Mouse (Mus musculus) gastrocnemius, adult 18-20 months (tissue): Measurements from ENCODE around the gene 2310011J03Rik. TPM values are rescaled to one million over a fixed set of nuclear protein-coding genes. Genes with fewer than 3 reads are reported as not detected.
"Not testable (repeated sequence)": the region's sequence is repeated elsewhere in the genome, so short reads cannot be mapped to it uniquely, and the experiment has no call there.

Source experiments
- DNase-seq: peaks from one replicate; pipeline ENCODE4 v3.0.0; 2021; ENCODE audit warnings: low spot score
- long read RNA-seq, 2 experiments: library from polyadenylated mRNA; stranded (forward); transcript quantifications; one replicate each; pipeline ENCODE4 v2.0.0; 2021
- total RNA-seq, 2 experiments: library from RNA; stranded (reverse); gene quantifications; 2 replicates each; pipeline ENCODE4 v1.2.3; 2021

The 2310011J03Rik gene
- total RNA-seq = 1 to 10 TPM; 6.8 to 7.1 TPM
- long read RNA-seq, experiment 1, transcript 2310011J03Rik-201 (2 exons, 1,649 nt) = major isoform, 12 of 12 reads
- long read RNA-seq, experiment 1, partial matches to known transcripts = 0 of 12 reads
- long read RNA-seq, experiment 1, other reads (novel, unspliced or antisense) = 0 of 12 reads
- long read RNA-seq, experiment 2, transcript 2310011J03Rik-201 (2 exons, 1,649 nt) = major isoform, 25 of 25 reads
- long read RNA-seq, experiment 2, partial matches to known transcripts = 0 of 25 reads
- long read RNA-seq, experiment 2, other reads (novel, unspliced or antisense) = 0 of 25 reads

DNA sequence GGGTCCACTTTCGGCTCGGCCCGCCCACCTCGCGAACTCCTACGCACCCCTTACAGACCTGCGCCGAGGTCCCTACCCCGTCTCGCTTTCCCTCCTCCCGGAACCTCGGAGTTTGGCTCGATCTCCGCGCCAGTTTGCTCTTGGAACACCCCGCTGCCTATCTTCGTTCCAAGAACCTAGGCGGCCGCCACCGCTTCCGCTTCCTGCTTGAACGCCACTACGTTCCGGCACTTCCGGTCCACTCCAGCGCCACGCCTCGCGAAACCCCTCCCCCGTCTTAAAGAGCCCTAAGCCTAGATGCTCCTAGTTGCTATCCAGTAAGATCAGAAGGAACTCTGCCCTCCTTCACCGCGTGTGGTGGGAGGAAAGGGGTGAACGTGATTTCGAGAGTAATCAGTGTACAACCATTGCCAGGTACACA, at the start of gene 2310011J03Rik:
2310011J03Rik (minus strand) TSS at position 198 of the 421 bp plus-strand sequence.
- peak; percentile 94 for DNase-seq

DNA sequence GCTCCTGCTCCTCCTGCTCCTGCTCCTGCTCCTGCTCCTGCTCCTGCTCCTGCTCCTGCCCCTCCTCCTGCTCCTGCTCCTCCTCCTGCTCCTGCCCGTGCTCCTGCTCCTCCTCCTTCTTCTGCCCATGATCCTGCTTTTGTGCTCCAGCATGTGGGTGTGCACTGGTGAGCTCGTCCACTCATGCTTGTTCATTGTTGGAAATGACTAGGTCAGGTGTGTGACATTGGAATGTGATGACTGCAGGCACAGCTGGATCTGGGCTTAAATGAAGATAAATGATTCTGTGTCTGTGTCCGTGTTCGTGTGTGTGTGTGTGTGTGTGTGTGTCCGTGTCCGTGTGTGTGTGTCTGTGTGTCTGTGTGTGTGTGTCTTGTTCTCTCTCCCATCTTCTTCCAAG, 48.1 kb upstream of the 2310011J03Rik start:
- no peak for DNase-seq

DNA sequence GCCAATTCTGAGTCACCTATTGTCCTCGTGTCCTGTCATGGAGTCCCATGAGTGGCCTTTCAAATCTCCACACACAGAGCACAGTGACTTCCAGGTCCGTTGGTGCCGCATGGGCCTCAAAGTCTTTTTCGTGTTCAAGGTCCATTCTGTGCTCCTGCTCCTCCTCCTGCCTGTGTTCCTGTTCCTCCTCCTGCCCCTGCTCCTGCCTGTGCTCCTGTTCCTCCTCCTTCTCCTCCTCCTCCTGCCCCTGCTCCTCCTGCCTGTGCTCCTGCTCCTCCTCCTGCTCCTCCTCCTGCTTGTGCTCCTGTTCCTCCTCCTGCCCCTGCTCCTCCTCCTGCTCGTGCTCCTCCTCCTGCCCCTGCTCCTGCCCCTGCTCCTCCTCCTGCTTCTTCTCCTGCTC, 47.6 kb upstream of the 2310011J03Rik start:
- DNase-seq = no peak

DNA sequence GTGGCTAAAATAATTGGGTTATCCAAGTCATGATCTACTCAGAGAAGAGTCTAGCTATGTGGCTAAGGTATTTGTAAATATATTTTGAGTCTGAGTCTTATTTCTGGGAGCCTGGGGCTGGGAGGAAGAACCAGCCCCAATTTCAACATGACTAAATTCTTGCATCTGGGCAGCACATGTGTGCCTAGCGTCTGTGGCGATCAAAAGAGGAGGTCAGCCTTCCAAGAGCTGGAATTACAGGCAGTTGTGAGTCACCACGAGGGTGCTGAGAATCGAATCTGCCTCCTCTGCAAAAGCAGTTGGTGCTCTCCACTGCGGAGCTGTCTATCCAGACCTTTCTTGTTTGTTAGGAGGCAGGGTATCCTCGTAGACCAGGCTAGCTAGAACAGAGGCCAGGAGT, 45.4 kb upstream of the 2310011J03Rik start:
- DNase-seq = no peak

DNA sequence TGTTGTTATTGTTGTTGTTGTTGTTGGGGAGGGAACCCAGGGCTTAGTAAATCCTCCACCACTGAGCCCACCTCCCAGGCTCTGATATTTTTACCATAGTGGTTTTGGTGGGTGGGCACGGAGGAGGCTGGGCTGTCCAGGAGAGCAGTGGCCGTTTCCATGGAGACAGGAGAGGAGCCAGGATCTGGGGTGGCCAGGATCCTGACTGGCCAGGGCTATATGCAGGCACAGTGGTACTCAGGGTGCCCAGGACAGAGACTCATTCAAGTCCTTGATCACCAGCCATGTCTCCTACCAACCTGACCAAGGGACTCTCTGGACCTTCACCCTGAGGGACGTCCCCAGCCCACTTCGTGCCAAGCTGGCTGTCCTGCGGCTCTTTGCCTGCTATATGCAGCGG, 43.4 kb upstream of the 2310011J03Rik start:
- DNase-seq = no peak

DNA sequence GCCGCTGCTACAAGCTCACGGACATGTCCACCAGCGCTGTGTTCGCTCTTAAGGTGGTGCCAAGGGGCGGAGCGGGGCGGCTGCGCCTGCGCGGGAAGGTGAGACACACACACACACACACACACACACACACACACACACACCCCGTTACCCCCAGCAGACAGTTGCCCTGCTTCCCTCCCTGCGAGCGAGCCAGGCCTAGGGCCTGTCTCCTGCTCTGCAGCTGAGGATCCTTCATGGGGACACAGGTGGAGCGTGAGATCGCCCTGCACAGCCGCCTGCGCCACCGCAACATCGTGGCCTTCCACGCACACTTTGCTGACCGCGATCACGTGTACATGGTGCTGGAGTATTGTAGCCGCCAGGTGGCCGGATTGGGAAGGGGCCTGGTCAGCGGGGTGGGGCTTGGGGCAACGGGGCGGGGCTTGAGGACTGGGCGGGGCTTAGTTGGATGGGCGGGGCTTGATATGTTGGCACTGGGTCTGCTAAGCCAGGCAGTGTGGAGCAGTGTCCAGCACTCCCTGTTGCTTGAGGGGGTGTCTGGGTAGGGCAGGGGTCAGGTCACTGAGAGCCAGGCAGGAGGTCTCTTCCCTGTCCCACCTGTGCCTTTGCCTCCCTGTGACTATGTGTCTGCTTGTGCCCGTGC, 37.8 kb upstream of the 2310011J03Rik start:
- no peak for DNase-seq

DNA sequence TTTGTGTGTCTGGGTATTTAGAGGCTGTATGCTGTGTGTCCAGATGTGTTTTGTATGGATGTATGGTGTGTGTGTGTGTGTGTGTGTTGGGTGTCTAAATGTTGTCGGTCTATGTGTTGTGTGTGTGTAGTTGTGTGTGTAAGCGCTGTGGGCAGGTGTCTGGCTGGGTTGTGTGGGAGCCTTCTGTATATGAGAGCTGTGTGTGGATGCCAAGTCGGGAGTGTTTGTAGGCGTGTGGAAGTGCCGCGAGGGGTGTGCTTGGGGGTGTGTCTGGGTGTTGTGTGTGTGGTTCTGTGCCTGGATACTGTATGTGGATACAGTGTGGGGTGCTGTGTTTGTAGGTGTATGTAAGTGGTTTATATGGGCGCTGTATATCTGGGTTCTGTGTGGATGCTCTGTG, 37.0 kb upstream of the 2310011J03Rik start:
- DNase-seq = no peak

DNA sequence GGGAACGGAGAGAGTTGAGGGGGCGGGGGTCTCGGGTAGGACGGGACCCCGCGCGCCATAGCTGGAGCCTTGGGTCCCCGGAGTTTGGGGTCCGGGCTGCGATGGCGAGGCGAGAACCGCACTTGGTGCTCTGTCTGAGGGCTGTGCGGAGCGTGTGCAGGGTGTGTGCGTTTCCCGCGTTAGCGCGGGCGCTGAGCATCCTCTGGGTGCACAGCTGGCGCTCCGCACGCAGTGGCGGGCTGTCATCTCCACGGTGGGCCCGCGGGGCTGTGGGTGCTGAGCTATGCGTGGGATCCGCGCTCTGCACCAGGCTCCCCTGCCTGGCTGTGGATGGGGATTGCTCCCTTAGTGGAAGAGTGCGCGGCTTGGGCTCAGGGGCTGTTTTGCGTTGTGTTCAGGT, 36.4 kb upstream of the 2310011J03Rik start:
- no peak for DNase-seq

DNA sequence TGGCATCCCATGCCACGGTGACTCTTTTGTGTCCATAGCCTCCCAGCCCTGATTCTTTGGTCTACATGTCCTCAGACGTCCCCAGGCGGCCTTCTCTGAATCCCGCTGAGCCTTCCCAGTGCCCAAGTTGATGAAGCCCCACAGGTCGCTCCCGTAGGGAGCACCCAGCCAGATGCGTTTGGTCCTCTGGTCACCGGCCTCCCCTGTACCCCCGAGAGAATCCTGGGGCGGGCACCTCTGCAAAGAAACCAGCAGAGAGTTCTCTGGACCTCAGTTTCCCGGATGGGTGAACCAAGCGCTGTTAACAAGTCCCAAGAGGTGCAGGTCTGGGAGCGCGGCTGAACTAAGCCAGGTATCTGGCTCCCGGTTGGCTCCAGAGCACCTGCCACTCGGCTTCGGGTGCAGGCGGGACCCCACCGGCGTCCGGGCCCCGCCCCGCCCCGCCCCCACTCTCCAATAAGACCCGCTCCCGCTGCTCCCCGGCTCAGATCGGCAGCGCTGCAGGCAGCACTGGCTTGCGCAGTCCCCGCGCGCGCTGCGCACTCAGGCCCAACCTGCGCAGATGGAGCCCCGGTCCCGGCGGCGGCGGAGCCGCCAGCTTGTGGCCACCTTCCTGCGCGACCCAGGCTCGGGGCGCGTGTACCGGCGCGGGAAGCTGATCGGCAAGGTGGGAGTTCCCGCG, 35.8 kb upstream of the 2310011J03Rik start, which contains the start of gene Plk5:
Plk5 (plus strand) TSS at position 459 of the 682 bp plus-strand sequence.
- DNase-seq = no peak

DNA sequence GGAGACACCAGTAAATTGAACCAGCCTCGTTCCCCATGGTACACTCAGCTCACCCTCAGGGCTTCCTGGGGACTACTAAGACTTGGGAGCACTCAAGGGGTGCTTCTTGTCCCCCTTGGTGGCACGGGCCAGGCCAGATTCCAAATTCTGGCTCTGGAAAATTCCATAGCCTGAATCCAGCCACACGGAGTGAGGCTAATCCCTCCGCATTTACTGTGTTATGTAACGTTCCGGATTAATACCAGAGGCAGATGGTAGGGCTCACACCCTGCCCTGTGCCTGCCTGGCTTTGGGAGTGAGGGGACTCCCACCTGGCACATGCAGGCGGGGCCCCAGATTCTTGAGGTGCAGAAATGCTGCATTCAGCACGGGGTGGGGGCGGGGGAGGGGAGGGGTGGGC, 35.1 kb upstream of the 2310011J03Rik start:
- no peak for DNase-seq

DNA sequence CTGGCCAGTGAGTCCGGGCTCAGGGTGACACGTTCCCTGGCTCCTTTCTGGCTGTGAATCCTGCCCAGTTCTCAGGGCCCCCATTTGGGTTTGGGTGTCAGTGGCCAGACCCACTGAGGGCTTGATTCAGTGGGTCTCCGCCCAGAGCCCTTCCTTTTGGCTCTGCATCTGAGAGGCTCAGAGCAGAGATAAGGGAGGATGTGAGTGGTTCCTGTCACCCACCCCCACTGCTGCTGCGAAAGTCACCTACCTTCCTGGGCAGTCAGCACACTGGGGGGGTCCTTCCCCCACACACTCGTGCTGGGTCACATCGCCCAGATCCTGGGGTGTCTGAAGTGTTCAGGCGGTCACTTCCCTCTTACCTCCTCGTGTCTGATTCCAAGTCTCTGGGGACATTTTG, 32.4 kb upstream of the 2310011J03Rik start:
- no peak for DNase-seq

DNA sequence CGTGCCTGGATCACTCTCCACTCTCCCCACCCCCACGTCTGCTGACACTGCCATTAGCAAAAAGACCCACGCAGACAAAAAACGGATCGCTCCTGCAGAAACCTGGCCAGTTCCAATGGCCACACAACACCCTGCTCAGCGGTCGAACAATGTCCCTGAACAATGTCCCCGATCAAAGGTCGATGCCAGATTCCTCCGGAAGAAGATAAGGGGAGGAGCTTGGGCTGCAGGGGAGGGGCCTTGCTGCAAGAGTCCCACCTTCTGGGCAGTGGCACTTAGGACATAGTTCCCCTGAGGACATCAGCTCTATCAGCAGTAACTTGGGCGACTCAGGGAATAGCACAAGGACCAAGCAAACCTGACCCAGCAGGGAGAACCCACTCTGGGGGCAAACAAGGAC, 31.6 kb upstream of the 2310011J03Rik start:
- DNase-seq = no peak

DNA sequence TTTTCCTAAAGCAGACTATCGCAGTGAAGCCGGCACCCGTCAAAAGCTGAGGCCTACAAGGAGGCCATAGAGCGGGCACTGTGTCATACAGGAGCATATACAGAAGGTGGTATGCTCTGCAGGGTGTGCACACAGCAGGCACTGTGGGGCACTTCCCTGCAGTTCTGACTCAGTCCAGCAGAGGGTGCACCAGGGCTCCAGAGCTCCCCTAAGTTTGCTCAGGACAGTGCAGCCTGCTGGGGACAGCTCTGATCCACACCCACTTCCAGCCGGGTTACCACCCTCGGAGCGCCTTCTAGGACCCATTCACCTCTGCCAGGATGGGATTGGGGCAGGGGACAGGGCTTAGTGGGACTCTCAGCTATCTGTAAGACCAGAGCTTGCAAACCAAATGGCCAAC, 30.0 kb upstream of the 2310011J03Rik start:
- peak; percentile 89 for DNase-seq

DNA sequence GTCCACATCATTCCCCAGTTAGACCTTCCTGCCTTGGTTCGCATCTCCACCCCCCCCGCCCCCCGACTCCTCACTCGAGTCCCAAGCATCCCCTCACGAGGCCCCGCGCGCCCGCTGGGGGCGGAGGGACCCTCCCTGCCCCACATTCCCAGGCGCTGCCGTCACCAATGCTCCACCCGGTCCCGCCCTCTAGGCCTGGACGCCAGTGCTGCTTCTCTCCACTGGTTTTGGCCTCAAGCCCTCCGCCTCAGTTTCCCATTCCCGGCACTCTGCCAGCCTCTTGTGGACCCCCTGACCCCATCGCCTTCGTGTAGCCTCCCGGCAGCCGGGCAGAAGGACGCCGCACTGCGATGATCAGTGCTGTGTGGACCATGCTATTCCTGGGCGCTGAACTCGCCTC, 28.6 kb upstream of the 2310011J03Rik start:
- DNase-seq = no peak

DNA sequence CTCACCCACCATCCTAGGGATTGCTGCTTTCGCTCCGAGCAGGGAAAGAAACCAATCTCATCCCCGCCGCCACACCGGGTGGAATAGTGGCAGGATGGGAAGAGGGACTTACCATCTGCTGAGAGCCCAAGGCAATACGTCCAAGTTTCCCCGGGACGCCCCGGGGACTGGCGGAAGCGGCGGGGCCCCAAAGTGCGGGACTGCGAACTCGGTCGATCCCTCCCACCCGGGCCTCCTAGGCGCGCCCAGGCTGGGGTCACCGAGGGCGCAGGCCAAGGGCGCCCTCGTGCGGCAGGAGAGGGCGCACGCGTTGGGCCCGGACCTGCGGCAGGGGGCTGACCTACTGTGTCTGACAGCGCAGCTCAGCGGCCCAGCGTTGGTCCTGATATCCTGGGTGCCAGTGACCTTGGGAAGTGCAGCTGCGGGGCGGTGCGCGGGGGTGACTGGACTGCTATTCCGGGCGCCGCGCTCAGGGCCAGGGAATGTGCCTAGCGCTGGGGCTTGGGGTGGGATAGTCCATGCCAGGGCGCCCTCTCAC, 28.0 kb upstream of the 2310011J03Rik start, which contains the start of gene Adamtsl5:
Adamtsl5 (minus strand) TSS at position 169 of the 538 bp plus-strand sequence.
- DNase-seq = peak; percentile 79

DNA sequence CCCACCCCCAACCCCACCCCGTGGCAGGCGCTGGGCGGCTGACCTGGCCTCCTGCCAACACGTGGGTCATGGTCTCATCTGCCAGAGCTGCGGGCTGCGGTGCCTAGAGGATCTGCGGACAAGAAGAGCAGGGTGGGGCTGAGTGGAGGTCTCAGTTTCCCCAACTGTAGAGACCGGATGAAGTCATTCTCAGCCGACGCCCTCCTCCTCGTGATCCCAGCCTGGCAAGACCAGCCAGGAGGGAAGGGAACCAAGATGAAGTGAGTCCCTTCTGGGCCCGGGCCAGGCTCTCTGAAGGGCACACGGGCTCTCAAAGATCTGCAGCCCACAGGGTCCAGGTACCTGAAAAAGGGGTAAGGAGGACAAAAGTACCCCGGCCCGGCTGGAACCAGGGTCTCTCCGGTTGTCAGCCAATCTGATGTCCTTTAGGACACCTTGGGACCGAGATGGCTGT, 27.2 kb upstream of the 2310011J03Rik start:
- DNase-seq = peak; percentile 56

DNA sequence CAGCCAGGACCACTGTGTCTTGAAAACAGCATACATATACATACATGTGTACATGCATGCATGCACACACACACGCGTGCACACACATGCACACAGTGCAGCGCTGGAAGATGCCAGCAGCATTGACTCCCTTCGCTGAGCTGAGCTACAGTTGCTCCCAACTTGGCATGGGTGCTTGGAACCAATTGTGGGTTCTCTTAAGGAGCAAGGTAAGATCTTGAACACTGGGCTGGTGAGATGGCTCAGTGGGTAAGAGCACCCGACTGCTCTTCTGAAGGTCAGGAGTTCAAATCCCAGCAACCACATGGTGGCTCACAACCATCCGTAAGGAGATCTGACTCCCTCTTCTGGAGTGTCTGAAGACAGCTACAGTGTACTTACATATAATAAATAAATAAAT, 25.6 kb upstream of the 2310011J03Rik start:
- DNase-seq = not testable (repeated sequence)

DNA sequence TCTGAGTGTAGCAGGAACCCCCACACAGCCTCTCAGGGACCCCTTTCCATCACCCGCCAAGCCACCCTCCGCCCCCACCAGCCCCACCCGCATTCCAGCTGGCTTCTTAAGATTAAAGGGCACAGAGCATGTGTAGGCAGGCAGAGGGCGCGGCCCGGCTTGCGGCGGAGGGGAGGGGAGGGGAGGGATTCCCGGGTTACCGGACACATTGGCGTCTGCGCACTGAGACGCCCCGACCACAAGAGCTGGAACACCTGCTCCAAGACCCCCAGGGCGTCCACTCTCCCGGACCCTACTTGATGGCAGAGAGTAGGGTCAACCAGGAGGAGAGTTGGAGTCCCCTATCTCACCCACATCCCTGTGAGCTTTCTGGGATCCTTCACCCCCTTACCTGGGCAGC, 24.8 kb upstream of the 2310011J03Rik start:
- no peak for DNase-seq

DNA sequence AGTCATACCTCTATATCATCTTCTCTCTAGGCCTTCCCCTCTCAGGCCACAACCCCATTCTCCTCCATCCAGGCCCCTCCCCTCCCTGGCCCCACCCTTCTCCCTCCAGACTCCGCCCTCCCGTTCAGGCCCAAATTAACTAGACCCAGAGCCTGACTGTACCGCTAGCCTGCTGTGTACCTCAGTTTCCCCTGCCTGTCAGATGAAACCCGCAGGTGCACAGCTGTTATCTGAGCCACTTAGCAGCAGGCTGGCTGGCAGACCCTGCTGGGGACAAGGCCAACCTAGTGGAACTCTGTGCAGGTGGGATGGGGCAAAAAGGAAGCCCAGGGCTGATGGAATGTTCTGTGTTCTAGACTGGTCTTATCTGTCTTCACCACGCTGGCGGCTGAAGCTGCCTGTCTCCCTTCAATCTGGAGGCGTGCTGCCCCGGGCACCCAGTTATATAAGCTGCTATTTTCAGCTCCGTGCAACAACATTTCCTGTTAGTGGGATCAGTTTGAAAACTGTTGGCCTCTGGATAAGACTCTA, 23.9 kb upstream of the 2310011J03Rik start:
- DNase-seq = peak; percentile 57

DNA sequence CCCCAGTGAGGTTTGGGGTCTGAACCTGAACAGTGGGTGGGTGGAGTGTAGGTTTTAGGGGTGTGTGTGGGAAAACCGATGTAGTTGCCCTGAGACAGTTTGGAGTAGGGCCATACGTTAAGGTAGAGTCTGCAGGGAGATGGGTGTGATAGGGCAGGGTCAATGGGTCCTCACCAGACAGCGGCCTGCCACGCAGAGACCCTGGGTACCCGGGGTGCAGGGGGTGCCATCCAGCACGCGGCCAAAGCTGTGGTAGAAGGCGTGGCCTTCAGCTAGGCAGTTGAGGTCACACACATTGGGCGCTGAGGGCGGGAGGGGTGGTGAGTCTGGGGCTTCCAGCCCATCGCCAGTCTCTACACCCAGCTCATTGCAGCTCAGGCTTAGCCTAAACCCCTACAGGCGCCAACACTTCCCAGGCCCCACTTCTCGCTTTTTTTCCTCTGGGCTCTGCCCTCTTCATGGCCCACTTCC, 23.1 kb upstream of the 2310011J03Rik start:
- no peak for DNase-seq

DNA sequence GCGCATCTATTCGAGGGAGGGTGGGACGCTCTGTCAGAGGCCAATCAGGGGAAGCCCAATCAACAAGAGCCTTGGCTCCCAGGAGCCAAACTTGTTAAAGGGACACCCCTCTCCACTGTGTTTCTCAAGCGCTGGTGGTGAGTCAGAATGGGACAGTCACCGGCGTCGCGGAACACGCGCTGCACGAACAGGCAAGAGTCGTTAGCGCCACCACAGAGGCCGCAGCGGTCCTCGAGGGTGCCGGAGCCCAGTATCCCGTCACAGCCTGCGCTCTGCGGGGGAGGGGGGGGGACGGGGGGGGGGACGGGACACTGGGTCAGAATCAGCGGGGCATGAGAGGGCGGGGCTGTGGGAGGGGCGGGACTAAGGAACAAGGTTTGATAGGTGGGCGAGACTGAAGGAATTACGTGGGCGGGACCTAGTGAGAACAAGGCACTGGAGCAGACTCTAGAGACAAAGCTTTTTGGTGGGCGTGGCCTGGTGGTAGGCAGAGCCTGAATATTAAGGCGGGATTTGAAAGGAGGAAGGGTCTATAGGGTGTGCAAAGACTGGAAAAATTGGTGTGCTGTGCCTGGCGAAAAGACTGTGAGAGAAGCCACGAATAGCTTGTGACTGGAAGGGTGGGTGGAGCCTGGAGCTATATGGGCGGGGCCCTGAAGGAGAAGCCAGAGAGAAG, 22.6 kb upstream of the 2310011J03Rik start:
- DNase-seq = no peak
